Mouse (Mus musculus): ENCODE results near the gene 4931406P16Rik. TPM values are rescaled to one million over a fixed set of nuclear protein-coding genes. Genes with fewer than 3 reads are reported as not detected.

The 4931406P16Rik gene
- polyA plus RNA-seq, 1 experiment: 32.0 TPM

- Histone ChIP-seq H3K27ac (ENCODE audit: insufficient read depth, low read length) (no peak overlapping the region), H3K4me3 (ENCODE audit: insufficient read depth, low read length) (no peak overlapping the region), H3K4me1 (ENCODE audit: control insufficient read depth, insufficient read depth, low read length) (no peaks in the 10 kb centered on the region)
- TF ChIP-seq CTCF (IDR thresholded peaks at IDR 0.05; ENCODE audit: extremely low read depth, insufficient read depth, low read length): no peak
These were observed 17.2 kb downstream of the 4931406P16Rik start for GRCm38 (mm10) chr7:34296124-34296523.

GRCm38 (mm10) chr7:34292633-34293032, 20.7 kb downstream of the 4931406P16Rik start:
- no peak for TF ChIP-seq POLR2A (IDR thresholded peaks at IDR 0.05; ENCODE audit: extremely low read depth, insufficient read depth, low read length)
- TF ChIP-seq CTCF (IDR thresholded peaks at IDR 0.05; ENCODE audit: extremely low read depth, insufficient read depth, low read length): no peak
- no peaks in the 10 kb centered on the region for H3K4me1 ChIP-seq (ENCODE audit: control insufficient read depth, insufficient read depth, low read length)

GRCm38 (mm10) chr7:34291265-34291664, 22.1 kb downstream of the 4931406P16Rik start:
- Histone ChIP-seq H3K4me3 (ENCODE audit: insufficient read depth, low read length) (no peak overlapping the region), H3K27ac (ENCODE audit: insufficient read depth, low read length) (peak overlapping the region; percentile 66), H3K4me1 (ENCODE audit: control insufficient read depth, insufficient read depth, low read length) (no peaks in the 10 kb centered on the region)
- TF ChIP-seq POLR2A (IDR thresholded peaks at IDR 0.05; ENCODE audit: extremely low read depth, insufficient read depth, low read length) (no peak), CTCF (IDR thresholded peaks at IDR 0.05; ENCODE audit: extremely low read depth, insufficient read depth, low read length) (no peak)

More at GRCm38 (mm10) chr7:34292633-34293032, 20.7 kb downstream of the 4931406P16Rik start:
- Histone ChIP-seq H3K4me3 (ENCODE audit: insufficient read depth, low read length) (no peak overlapping the region), H3K27ac (ENCODE audit: insufficient read depth, low read length) (no peak overlapping the region)

GRCm38 (mm10) chr7:34290450-34291151, 22.8 kb downstream of the 4931406P16Rik start:
- no peak for TF ChIP-seq POLR2A (IDR thresholded peaks at IDR 0.05; ENCODE audit: extremely low read depth, insufficient read depth, low read length)
- TF ChIP-seq CTCF (IDR thresholded peaks at IDR 0.05; ENCODE audit: extremely low read depth, insufficient read depth, low read length): no peak
- Histone ChIP-seq H3K4me1 (ENCODE audit: control insufficient read depth, insufficient read depth, low read length) (no peaks in the 10 kb centered on the region), H3K27ac (ENCODE audit: insufficient read depth, low read length) (no peak overlapping the region), H3K4me3 (ENCODE audit: insufficient read depth, low read length) (no peak overlapping the region)

- TF ChIP-seq CTCF (IDR thresholded peaks at IDR 0.05; ENCODE audit: extremely low read depth, insufficient read depth, low read length) (no peak), POLR2A (IDR thresholded peaks at IDR 0.05; ENCODE audit: extremely low read depth, insufficient read depth, low read length) (no peak)
- H3K4me3 ChIP-seq (ENCODE audit: insufficient read depth, low read length): no peak overlapping the region
These were observed 35.7 kb downstream of the 4931406P16Rik start for GRCm38 (mm10) chr7:34277656-34278055.

GRCm38 (mm10) chr7:34276066-34276465, 37.3 kb downstream of the 4931406P16Rik start:
- no peak overlapping the region for H3K27ac ChIP-seq (ENCODE audit: insufficient read depth, low read length)
- H3K4me3 ChIP-seq (ENCODE audit: insufficient read depth, low read length): no peak overlapping the region
- TF ChIP-seq POLR2A (IDR thresholded peaks at IDR 0.05; ENCODE audit: extremely low read depth, insufficient read depth, low read length) (no peak), CTCF (IDR thresholded peaks at IDR 0.05; ENCODE audit: extremely low read depth, insufficient read depth, low read length) (no peak)
- no peaks in the 10 kb centered on the region; the same call in 1 of the 2 replicates for H3K4me1 ChIP-seq (ENCODE audit: control insufficient read depth, insufficient read depth, low read length)

More at GRCm38 (mm10) chr7:34277656-34278055, 35.7 kb downstream of the 4931406P16Rik start:
- H3K27ac ChIP-seq (ENCODE audit: insufficient read depth, low read length): no peak overlapping the region
- no peaks in the 10 kb centered on the region; the same call in 1 of the 2 replicates for H3K4me1 ChIP-seq (ENCODE audit: control insufficient read depth, insufficient read depth, low read length)

GRCm38 (mm10) chr7:34272465-34272864, 40.9 kb downstream of the 4931406P16Rik start:
- H3K27ac ChIP-seq (ENCODE audit: insufficient read depth, low read length): no peak overlapping the region
- no peak for TF ChIP-seq POLR2A (IDR thresholded peaks at IDR 0.05; ENCODE audit: extremely low read depth, insufficient read depth, low read length)
- TF ChIP-seq CTCF (IDR thresholded peaks at IDR 0.05; ENCODE audit: extremely low read depth, insufficient read depth, low read length): no peak
- H3K4me3 ChIP-seq (ENCODE audit: insufficient read depth, low read length): no peak overlapping the region
- peaks cover 3% of the 10 kb centered on the region; the same call in 1 of the 2 replicates for H3K4me1 ChIP-seq (ENCODE audit: control insufficient read depth, insufficient read depth, low read length)

- TF ChIP-seq CTCF (IDR thresholded peaks at IDR 0.05; ENCODE audit: extremely low read depth, insufficient read depth, low read length): no peak
- TF ChIP-seq POLR2A (IDR thresholded peaks at IDR 0.05; ENCODE audit: extremely low read depth, insufficient read depth, low read length): no peak
- Histone ChIP-seq H3K4me1 (ENCODE audit: control insufficient read depth, insufficient read depth, low read length) (peaks cover 3% of the 10 kb centered on the region; the same call in 1 of the 2 replicates), H3K4me3 (ENCODE audit: insufficient read depth, low read length) (no peak overlapping the region), H3K27ac (ENCODE audit: insufficient read depth, low read length) (peak overlapping the region; percentile 42; the same call in 1 of the 2 replicates)
These were observed 44.9 kb downstream of the 4931406P16Rik start for GRCm38 (mm10) chr7:34268463-34268862.

GRCm38 (mm10) chr7:34266421-34266820, 46.9 kb downstream of the 4931406P16Rik start:
- TF ChIP-seq POLR2A (IDR thresholded peaks at IDR 0.05; ENCODE audit: extremely low read depth, insufficient read depth, low read length) (no peak), CTCF (IDR thresholded peaks at IDR 0.05; ENCODE audit: extremely low read depth, insufficient read depth, low read length) (no peak)
- H3K4me1 ChIP-seq (ENCODE audit: control insufficient read depth, insufficient read depth, low read length): peaks cover 3% of the 10 kb centered on the region; the same call in 1 of the 2 replicates
- no peak overlapping the region for H3K4me3 ChIP-seq (ENCODE audit: insufficient read depth, low read length)
- peak overlapping the region; percentile 65; the same call in 1 of the 2 replicates for H3K27ac ChIP-seq (ENCODE audit: insufficient read depth, low read length)

GRCm38 (mm10) chr7:34265876-34266346, 47.4 kb downstream of the 4931406P16Rik start:
- no peak overlapping the region for H3K27ac ChIP-seq (ENCODE audit: insufficient read depth, low read length)
- TF ChIP-seq CTCF (IDR thresholded peaks at IDR 0.05; ENCODE audit: extremely low read depth, insufficient read depth, low read length) (peak; percentile 77), POLR2A (IDR thresholded peaks at IDR 0.05; ENCODE audit: extremely low read depth, insufficient read depth, low read length) (no peak)
- no peak overlapping the region for H3K4me3 ChIP-seq (ENCODE audit: insufficient read depth, low read length)
- H3K4me1 ChIP-seq (ENCODE audit: control insufficient read depth, insufficient read depth, low read length): peaks cover 3% of the 10 kb centered on the region; the same call in 1 of the 2 replicates
